Mouse (Mus musculus): ENCODE measurements around the gene Abhd5. TPM values are rescaled to one million over a fixed set of nuclear protein-coding genes. Genes with fewer than 3 reads are reported as not detected.

The Abhd5 gene
- polyA plus RNA-seq, 2 experiments: 25.1 to 41.1 TPM

- H3K9me3 ChIP-seq (ENCODE audit: control insufficient read depth, low read length): no peaks in the 10 kb centered on the region
- no peak overlapping the region for H3K9ac ChIP-seq (ENCODE audit: low read depth, low read length, severe bottlenecking)
- H3K27me3 ChIP-seq (ENCODE audit: control insufficient read depth, insufficient read depth, low read length): no peaks in the 10 kb centered on the region
- no peak overlapping the region for H3K27ac ChIP-seq (replicated peaks; ENCODE audit: low read depth, low read length)
- ATAC-seq (ENCODE audit: low FRiP score, low read depth) (no peak), DNase-seq (ENCODE audit: low spot score) (no peak)
- peaks cover 5% of the 10 kb centered on the region; the same call in 1 of the 2 replicates for H3K36me3 ChIP-seq (ENCODE audit: control insufficient read depth, insufficient read depth, low read length)
- H3K4me3 ChIP-seq (replicated peaks; ENCODE audit: low read length): no peak overlapping the region
- TF ChIP-seq POLR2A (IDR thresholded peaks at IDR 0.05; ENCODE audit: borderline replicate concordance, extremely low read depth, insufficient read depth, insufficient read length): no peak
- H3K4me2 ChIP-seq (replicated peaks; ENCODE audit: low read depth, low read length, severe bottlenecking): no peak overlapping the region
- WGBS: 82% methylated on average over 3 of the region's 3 CpGs
- H3K4me1 ChIP-seq (ENCODE audit: control insufficient read depth, insufficient read depth, low read length): no peaks in the 10 kb centered on the region
These were observed 34.6 kb downstream of the Abhd5 start for GRCm38 (mm10) chr9:122386015-122386414.

GRCm38 (mm10) chr9:122389287-122389920, 38.0 kb downstream of the Abhd5 start:
- DNase-seq (ENCODE audit: low spot score) (no peak), ATAC-seq (ENCODE audit: low FRiP score, low read depth) (no peak)
- Histone ChIP-seq H3K4me2 (replicated peaks; ENCODE audit: low read depth, low read length, severe bottlenecking) (no peak overlapping the region), H3K4me1 (ENCODE audit: control insufficient read depth, insufficient read depth, low read length) (no peaks in the 10 kb centered on the region), H3K9ac (ENCODE audit: low read depth, low read length, severe bottlenecking) (no peak overlapping the region), H3K9me3 (ENCODE audit: control insufficient read depth, low read length) (no peaks in the 10 kb centered on the region), H3K27me3 (ENCODE audit: control insufficient read depth, insufficient read depth, low read length) (no peaks in the 10 kb centered on the region), H3K27ac (replicated peaks; ENCODE audit: low read depth, low read length) (no peak overlapping the region), H3K4me3 (replicated peaks; ENCODE audit: low read length) (no peak overlapping the region), H3K36me3 (ENCODE audit: control insufficient read depth, insufficient read depth, low read length) (no peaks in the 10 kb centered on the region)
- WGBS: 85% methylated on average over 5 of the region's 5 CpGs
- TF ChIP-seq POLR2A (IDR thresholded peaks at IDR 0.05; ENCODE audit: borderline replicate concordance, extremely low read depth, insufficient read depth, insufficient read length): no peak

DNA sequence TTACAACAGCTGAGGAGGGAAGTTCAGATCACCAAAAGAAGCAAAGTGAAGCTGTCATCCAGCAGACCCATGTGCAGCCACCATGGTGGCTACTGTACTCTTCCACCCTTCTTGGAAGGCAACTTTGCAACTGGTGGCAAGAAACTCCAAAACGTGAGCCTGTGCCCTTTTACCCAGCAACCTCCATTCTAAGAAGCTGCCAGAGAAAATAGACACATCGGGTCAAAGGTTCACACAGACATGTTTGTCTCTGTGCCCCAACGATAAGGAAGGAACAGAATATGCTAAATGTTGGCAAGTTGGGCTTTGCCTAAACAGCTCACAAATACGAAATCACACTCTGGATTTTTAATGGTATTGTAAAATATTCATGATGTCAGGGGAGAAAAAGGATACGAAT, 44.4 kb downstream of the Abhd5 start:
- WGBS: 74% methylated on average over 5 of the region's 5 CpGs
- TF ChIP-seq POLR2A (IDR thresholded peaks at IDR 0.05; ENCODE audit: borderline replicate concordance, extremely low read depth, insufficient read depth, insufficient read length): no peak
- Histone ChIP-seq H3K4me3 (replicated peaks; ENCODE audit: low read length) (no peak overlapping the region), H3K4me1 (ENCODE audit: control insufficient read depth, insufficient read depth, low read length) (0 out of 2 replicates have a peak, but pooled peaks cover 3% of the 10 kb centered on the region), H3K36me3 (ENCODE audit: control insufficient read depth, insufficient read depth, low read length) (no peaks in the 10 kb centered on the region), H3K4me2 (replicated peaks; ENCODE audit: low read depth, low read length, severe bottlenecking) (no peak overlapping the region), H3K27ac (replicated peaks; ENCODE audit: low read depth, low read length) (no peak overlapping the region), H3K27me3 (ENCODE audit: control insufficient read depth, insufficient read depth, low read length) (no peaks in the 10 kb centered on the region), H3K9ac (ENCODE audit: low read depth, low read length, severe bottlenecking) (no peak overlapping the region), H3K9me3 (ENCODE audit: control insufficient read depth, low read length) (no peaks in the 10 kb centered on the region)
- ATAC-seq (ENCODE audit: low FRiP score, low read depth) (no peak), DNase-seq (ENCODE audit: low spot score) (no peak)

- Histone ChIP-seq H3K27ac (replicated peaks; ENCODE audit: low read depth, low read length) (no peak overlapping the region), H3K4me1 (ENCODE audit: control insufficient read depth, insufficient read depth, low read length) (0 out of 2 replicates have a peak, but pooled peaks cover 3% of the 10 kb centered on the region), H3K9me3 (ENCODE audit: control insufficient read depth, low read length) (no peaks in the 10 kb centered on the region), H3K4me2 (replicated peaks; ENCODE audit: low read depth, low read length, severe bottlenecking) (no peak overlapping the region), H3K9ac (ENCODE audit: low read depth, low read length, severe bottlenecking) (no peak overlapping the region), H3K27me3 (ENCODE audit: control insufficient read depth, insufficient read depth, low read length) (no peaks in the 10 kb centered on the region), H3K36me3 (ENCODE audit: control insufficient read depth, insufficient read depth, low read length) (no peaks in the 10 kb centered on the region), H3K4me3 (replicated peaks; ENCODE audit: low read length) (no peak overlapping the region)
- DNase-seq (ENCODE audit: low spot score) (no peak), ATAC-seq (ENCODE audit: low FRiP score, low read depth) (no peak)
- WGBS: 75% methylated on average over 1 of the region's 1 CpGs
- TF ChIP-seq POLR2A (IDR thresholded peaks at IDR 0.05; ENCODE audit: borderline replicate concordance, extremely low read depth, insufficient read depth, insufficient read length): no peak
These were observed 45.7 kb downstream of the Abhd5 start for GRCm38 (mm10) chr9:122397156-122397555.

DNA sequence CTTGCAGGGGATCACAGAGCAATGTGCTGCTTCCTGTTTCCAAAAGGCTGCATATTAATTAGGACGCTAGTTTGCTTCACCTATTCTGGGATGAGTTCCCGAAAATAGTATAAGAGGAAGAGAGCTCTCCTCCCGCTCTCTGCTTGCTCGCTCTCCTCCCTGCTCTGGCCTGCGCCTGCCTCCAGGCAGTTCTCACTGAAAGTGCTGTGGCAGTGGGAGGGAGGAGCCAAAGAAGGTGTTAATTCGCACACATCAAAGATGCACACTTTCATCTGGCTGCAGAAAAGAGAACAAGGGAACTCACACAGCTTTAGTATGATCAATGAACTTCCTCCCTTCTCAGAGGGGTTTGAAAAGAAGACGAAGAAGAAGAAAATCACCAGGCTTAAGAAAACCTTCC, 47.3 kb downstream of the Abhd5 start:
- Histone ChIP-seq H3K4me2 (replicated peaks; ENCODE audit: low read depth, low read length, severe bottlenecking) (no peak overlapping the region), H3K9me3 (ENCODE audit: control insufficient read depth, low read length) (no peaks in the 10 kb centered on the region), H3K27ac (replicated peaks; ENCODE audit: low read depth, low read length) (no peak overlapping the region), H3K27me3 (ENCODE audit: control insufficient read depth, insufficient read depth, low read length) (no peaks in the 10 kb centered on the region), H3K9ac (ENCODE audit: low read depth, low read length, severe bottlenecking) (no peak overlapping the region), H3K36me3 (ENCODE audit: control insufficient read depth, insufficient read depth, low read length) (no peaks in the 10 kb centered on the region), H3K4me1 (ENCODE audit: control insufficient read depth, insufficient read depth, low read length) (0 out of 2 replicates have a peak, but pooled peaks cover 3% of the 10 kb centered on the region), H3K4me3 (replicated peaks; ENCODE audit: low read length) (no peak overlapping the region)
- no peak for TF ChIP-seq POLR2A (IDR thresholded peaks at IDR 0.05; ENCODE audit: borderline replicate concordance, extremely low read depth, insufficient read depth, insufficient read length)
- ATAC-seq (ENCODE audit: low FRiP score, low read depth): no peak
- no peak for DNase-seq (ENCODE audit: low spot score)
- 20% methylated on average over 7 of the region's 7 CpGs for WGBS
